Mouse (Mus musculus): ENCODE results near the gene Tyr.
"Not testable (repeated sequence)": the region's sequence is repeated elsewhere in the genome, so short reads cannot be mapped to it uniquely, and the experiment has no call there.

The Tyr gene

GRCm38 (mm10) chr7:87493412-87493811 is at the start of gene Tyr:
Gene Tyr, minus strand, starts transcription at chr7:87493512.
- no peak for DNase-seq (ENCODE audit: low spot score)

DNA sequence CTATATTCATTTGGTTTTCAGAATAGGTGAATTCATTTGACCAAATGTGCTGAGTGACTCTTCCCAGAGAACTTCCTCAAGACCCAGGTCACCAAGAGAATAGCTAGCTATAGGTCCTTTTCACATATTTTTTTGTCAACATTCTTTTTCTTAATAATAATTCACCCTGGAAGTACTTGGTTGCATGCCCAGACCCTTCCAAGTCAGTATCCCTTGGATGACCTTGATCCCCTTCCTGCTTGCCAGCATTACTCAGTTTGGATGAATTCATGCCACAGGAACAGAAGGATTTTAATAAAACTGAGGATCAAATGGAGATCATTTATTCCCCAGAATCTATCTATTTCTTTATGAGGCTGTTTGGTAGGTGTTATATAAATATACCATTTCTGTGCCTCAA is 45.7 kb upstream of the Tyr start:
- DNase-seq (ENCODE audit: low spot score): no peak

GRCm38 (mm10) chr7:87494124-87494682 is 891 bp upstream of the Tyr start:
- no peak for DNase-seq (ENCODE audit: low spot score)

DNA sequence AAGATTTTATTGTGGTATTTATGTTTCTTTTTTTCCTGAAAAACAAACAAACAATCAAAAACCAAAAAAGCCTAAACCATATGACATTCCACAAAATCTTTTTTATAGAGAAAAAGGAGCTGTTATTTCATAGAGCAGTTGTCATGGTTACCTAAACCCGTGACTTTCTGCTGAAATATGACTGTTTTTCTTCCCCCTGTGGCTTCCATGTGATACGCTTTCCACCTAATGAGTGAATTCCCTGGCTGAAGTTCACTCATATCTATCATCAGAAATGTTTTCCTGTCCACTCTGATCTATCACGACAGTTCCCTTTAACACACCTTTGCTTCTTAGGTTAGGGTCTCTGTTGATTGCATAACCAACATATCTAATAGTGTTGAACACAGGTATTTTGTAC is 5.3 kb downstream of the Tyr start:
- DNase-seq (ENCODE audit: low spot score): no peak

- DNase-seq (ENCODE audit: low spot score): no peak
Observed at GRCm38 (mm10) chr7:87413271-87413670, 80.0 kb downstream of the Tyr start.

GRCm38 (mm10) chr7:87411373-87411772 is 81.9 kb downstream of the Tyr start:
- DNase-seq (ENCODE audit: low spot score): not testable (repeated sequence)

- no peak for DNase-seq (ENCODE audit: low spot score)
Observed at GRCm38 (mm10) chr7:87397023-87397422, 96.3 kb downstream of the Tyr start.

DNA sequence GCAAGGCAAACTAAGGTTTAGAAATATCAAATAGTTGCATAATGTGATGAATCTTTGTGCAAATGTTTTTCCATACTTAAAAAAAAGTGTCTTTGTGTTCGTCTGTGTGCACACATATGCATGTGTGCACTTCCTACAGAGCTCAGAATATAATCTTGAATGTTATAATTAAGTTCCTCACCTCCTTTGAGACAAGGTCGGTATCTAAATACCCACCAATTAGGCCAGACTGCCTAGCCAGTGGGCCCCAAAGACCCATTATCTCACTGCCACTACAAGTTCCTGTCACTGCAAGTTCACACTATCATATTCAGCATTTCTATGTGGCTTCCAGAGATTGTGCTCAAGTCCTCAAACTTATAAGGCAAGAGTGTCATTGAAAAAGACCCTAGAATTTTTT is 118.4 kb downstream of the Tyr start:
- no peak for DNase-seq (ENCODE audit: low spot score)

Data from testis, postnatal 14 days (tissue).